Mouse (Mus musculus) liver, postnatal 0 days (tissue): ENCODE measurements at regions not wholly inside any gene's neighbourhood (a gene's known extent, or its start where the extent isn't known, plus 50 kb on each side); places are given as distances from the start of the nearest gene placed in this dataset.

Experiments used
- ATAC-seq: fragments of 200-750 bp; cut with Nextera tagmentation; 2 replicates; pipeline ENCODE4 v1.8.0; 2017; ENCODE audit warnings: mild to moderate bottlenecking, moderate library complexity
- DNase-seq: peaks from one replicate; pipeline ENCODE4 v3.0.0-alpha.2; 2016
- H3K27ac ChIP-seq: fragments of 300-500 bp; sonication (generic); 2 replicates; pipeline ENCODE4 v1.5.1; 2014; ENCODE audit warnings: antibody characterized with exemption, moderate library complexity, mild to moderate bottlenecking, low read depth
- H3K27me3 ChIP-seq: fragments of 300-500 bp; sonication (generic); 2 replicates; pipeline ENCODE4 v1.6.1; 2014; ENCODE audit warnings: low read length, control low read depth, mixed read lengths; ENCODE audit not compliant: insufficient read depth
- H3K36me3 ChIP-seq: fragments of 300-500 bp; sonication (generic); replicated peaks from 2 replicates; pipeline ENCODE4 v1.6.1; 2014; ENCODE audit warnings: mild to moderate bottlenecking, control low read depth, low read length, moderate library complexity, mixed read lengths; ENCODE audit not compliant: insufficient read depth
- H3K4me1 ChIP-seq: fragments of 300-500 bp; sonication (generic); 2 replicates; pipeline ENCODE4 v1.6.1; 2014; ENCODE audit warnings: antibody characterized with exemption, mild to moderate bottlenecking, control low read depth; ENCODE audit not compliant: insufficient read depth
- H3K4me2 ChIP-seq: fragments of 300-500 bp; sonication (generic); 2 replicates; pipeline ENCODE4 v1.6.1; 2014; ENCODE audit warnings: low read depth, mild to moderate bottlenecking, low read length, moderate library complexity, mixed read lengths
- H3K4me3 ChIP-seq: fragments of 300-500 bp; sonication (generic); 2 replicates; pipeline ENCODE4 v1.5.1; 2014; ENCODE audit warnings: low read depth, low read length
- H3K9ac ChIP-seq: fragments of 300-500 bp; sonication (generic); replicated peaks from 2 replicates; pipeline ENCODE4 v1.6.1; 2014; ENCODE audit warnings: mild to moderate bottlenecking, moderate library complexity
- H3K9me3 ChIP-seq: fragments of 300-500 bp; sonication (generic); 2 replicates; pipeline ENCODE4 v1.6.1; 2016; ENCODE audit warnings: mild to moderate bottlenecking, control low read depth, low read length, mixed read lengths
- CTCF ChIP-seq: sonication (generic); IDR thresholded peaks from 2 replicates; pipeline ENCODE4 v1.5.1; 2016; ENCODE audit warnings: antibody characterized with exemption, low read depth
- EP300 ChIP-seq: IDR thresholded peaks from 2 replicates; pipeline ENCODE4 v1.6.1; 2016; ENCODE audit warnings: antibody characterized with exemption, low read depth, mild to moderate bottlenecking
- WGBS: fragments of 180-500 bp; shearing (Covaris S2); extraction: QIAGEN DNeasy Blood & Tissue Kit; methylation state at CpG from one replicate; pipeline ENCODE4 v1.1.7; 2014; ENCODE audit not compliant: insufficient replicate concordance; 5-methylcytosine and 5-hydroxymethylcytosine counted together

DNA sequence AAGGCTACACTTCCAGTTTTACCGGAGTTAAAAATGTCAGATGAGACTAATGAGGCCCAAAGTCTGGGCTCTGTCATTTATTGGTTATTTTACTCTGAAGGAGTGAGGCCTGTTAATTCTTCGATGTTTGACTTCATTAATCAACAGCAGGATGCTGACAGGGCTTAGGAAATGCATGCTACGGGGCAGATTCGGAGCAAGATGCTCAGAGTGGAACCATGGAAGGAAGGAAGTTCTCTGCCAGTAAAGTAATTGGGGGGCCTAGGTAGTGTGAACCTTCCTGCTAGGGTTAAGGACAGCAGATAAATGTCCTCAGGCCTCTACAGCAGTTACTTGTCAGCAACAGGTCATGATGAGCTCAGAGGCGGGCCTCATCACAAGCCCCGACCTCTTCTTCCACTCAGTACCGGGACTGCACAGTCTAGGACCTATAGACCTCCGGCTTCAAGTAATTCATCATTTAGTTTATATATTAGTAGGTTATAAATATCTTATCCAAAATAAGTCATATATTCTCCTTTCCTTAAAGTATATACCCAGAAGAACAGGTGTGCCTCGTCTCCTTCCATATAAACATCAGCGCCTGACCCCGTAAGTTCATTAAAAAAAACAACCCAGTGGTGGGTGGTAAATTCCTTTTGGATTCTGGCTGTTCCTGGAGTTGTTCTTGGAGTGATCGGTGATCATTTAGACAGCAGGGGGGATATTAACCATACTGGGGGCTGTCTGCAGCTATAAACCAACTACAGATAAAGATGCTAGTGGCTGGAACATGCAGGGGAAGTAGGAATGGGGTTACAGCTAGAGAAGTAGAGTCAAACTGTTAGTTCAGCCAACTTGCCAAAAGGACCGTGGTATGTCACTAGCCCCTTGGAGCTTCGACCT, 124.9 kb upstream of the Egflam start:
- DNase-seq = no peak
- H3K27ac ChIP-seq = no peak overlapping the region
- H3K9me3 ChIP-seq = no peaks in the 10 kb centered on the region
- no peak for ATAC-seq
- H3K27me3 ChIP-seq = no peaks in the 10 kb centered on the region
- H3K4me1 ChIP-seq = no peaks in the 10 kb centered on the region
- TF ChIP-seq CTCF (no peak), EP300 (no peak)
- no peak overlapping the region for H3K9ac ChIP-seq
- 68% methylated on average over 14 of the region's 14 CpGs for WGBS
- H3K36me3 ChIP-seq = no peaks in the 10 kb centered on the region
- no peak overlapping the region for H3K4me3 ChIP-seq
- H3K4me2 ChIP-seq = no peak overlapping the region

DNA sequence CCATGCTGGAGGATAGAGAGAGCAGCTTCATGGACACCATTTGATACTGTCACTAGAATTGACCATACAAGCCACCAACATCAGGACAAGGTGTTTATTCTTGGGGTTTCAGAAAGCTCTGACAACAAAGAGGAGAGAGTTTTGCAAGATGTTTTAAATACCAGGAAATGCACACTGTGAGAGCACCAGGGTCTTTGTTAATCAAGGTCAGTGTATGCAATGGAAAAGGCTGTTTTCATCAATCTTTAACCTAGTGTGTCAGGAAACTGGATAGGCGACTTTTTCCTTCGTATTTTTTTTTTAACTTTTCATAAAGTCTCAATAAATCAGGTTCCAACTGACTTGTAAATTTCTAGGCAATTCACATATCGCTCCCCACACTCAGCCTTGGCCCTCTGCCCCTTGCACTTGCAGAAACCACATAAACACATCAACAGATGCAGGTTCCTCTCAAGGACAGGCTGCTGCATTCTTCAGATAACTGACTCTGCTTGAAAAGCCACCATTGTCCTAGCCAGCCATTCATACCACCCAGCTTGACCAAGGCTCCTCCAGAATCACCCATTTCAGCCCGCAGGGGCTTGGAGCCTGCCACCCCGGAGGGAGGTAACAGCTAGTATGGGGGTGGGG, 132.9 kb upstream of the Egflam start:
- no peak overlapping the region for H3K27ac ChIP-seq
- no peaks in the 10 kb centered on the region for H3K36me3 ChIP-seq
- H3K27me3 ChIP-seq = no peaks in the 10 kb centered on the region
- DNase-seq (no peak), ATAC-seq (no peak)
- 12% methylated on average over 5 of the region's 5 CpGs for WGBS
- H3K4me3 ChIP-seq = no peak overlapping the region
- no peaks in the 10 kb centered on the region for H3K4me1 ChIP-seq
- TF ChIP-seq EP300 (no peak), CTCF (no peak)
- no peak overlapping the region for H3K9ac ChIP-seq
- H3K9me3 ChIP-seq = no peaks in the 10 kb centered on the region
- H3K4me2 ChIP-seq = no peak overlapping the region

DNA sequence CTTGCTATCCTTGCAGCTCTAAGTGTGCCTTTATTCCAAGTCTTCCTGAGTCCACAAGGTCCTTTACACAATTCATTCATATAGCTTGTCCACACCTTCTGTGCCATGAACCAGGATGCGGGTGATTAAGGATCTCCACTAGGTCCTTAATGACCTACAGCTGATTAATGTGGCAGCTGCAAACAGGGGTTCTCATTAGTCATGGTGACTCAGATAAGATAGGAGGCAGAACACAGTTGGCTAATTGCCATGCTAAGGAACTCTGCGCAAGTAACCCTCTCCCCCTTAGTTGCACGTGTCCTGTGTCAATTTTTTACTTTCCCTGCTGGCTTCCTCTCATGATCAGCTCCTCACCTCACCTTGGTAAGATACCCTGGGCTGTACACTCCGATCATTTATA, 139.7 kb upstream of the Egflam start:
- TF ChIP-seq EP300 (no peak), CTCF (no peak)
- Histone ChIP-seq H3K4me2 (no peak overlapping the region), H3K4me1 (no peaks in the 10 kb centered on the region), H3K27me3 (no peaks in the 10 kb centered on the region), H3K36me3 (no peaks in the 10 kb centered on the region), H3K4me3 (no peak overlapping the region), H3K27ac (no peak overlapping the region), H3K9ac (no peak overlapping the region), H3K9me3 (no peaks in the 10 kb centered on the region)
- DNase-seq = no peak
- ATAC-seq = no peak
- 66% methylated on average over 4 of the region's 4 CpGs for WGBS

DNA sequence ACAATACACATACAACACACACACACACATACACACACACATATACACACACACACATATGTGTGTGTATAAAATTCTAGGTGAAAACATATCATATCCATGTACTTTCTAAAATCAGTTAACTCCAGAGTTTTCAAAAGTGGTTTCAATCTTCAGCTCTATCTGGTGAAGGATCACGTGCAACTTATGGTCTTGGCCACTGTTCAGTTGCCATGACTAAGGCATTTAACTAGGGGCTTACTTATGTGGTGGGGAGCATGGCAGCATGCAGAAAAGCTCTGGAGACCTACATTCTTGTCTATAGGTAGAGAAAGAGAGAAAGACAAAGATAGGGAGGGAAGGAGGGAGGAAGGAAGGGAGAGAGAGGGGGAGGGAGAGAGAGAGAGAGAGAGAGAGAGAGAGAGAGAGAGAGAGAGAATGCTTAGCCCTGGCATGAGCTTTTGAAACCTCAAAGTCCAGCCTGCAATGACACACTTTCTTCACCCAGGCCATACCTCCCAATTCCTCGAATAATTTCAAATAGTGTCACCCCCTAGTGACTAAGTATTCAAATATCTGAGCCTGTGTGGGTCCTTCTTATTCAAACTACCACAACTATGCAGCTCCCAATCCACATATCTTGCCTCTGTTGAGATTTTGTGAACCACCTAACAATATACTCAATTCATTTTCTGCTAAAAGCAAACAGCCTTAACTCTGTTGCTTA, 155.1 kb upstream of the Egflam start:
- WGBS = 55% methylated on average over 2 of the region's 2 CpGs
- Histone ChIP-seq H3K9me3 (no peaks in the 10 kb centered on the region), H3K36me3 (no peaks in the 10 kb centered on the region), H3K27ac (no peak overlapping the region), H3K4me3 (no peak overlapping the region), H3K9ac (no peak overlapping the region), H3K27me3 (no peaks in the 10 kb centered on the region), H3K4me2 (no peak overlapping the region), H3K4me1 (no peaks in the 10 kb centered on the region)
- DNase-seq (no peak), ATAC-seq (no peak)
- no peak for TF ChIP-seq EP300
- TF ChIP-seq CTCF = no peak

DNA sequence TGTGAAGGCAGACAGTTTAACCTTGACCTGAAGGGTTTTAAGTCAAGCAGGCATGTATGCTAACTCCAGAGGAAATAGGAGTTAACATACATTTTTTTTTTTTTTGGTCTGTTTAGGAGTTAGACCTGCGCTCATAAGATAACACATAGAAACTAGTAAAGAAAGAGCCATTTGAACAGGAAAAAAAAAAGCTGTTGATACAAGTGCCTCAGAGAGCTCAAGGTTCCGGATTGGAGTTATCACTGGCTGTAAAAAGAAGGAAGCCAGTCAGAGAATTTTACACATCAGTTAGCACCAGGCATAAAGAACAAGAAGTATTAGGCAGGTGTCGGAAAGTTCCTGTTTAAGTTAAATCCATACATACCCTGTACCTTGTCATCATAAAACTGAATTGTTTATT, 156.2 kb upstream of the Egflam start:
- Histone ChIP-seq H3K27me3 (no peaks in the 10 kb centered on the region), H3K4me2 (no peak overlapping the region), H3K4me3 (no peak overlapping the region), H3K36me3 (no peaks in the 10 kb centered on the region), H3K9ac (no peak overlapping the region), H3K27ac (no peak overlapping the region), H3K4me1 (no peaks in the 10 kb centered on the region), H3K9me3 (no peaks in the 10 kb centered on the region)
- WGBS = 64% methylated on average over 3 of the region's 3 CpGs
- DNase-seq = no peak
- no peak for ATAC-seq
- TF ChIP-seq EP300 = no peak
- no peak for TF ChIP-seq CTCF

DNA sequence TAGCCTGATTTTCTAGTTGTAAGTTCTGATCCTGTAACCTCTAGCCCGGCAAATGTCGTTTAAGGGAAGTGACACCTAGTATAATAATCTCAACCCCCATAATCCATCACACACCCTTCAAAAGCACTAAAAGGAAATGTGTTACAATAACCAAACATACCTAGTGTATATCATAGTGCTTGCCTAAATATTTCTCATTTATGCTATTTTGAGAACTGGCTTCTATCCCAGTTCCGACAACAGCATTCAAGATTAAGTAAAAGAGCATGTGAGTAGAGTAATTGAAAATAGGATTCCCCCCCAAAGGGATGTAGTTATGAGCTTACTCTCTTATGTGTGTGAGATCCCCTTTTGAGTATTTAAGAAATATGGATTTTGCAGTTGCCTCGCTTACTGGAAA, 165.1 kb upstream of the Egflam start:
- H3K4me3 ChIP-seq = no peak overlapping the region
- no peaks in the 10 kb centered on the region for H3K27me3 ChIP-seq
- H3K9me3 ChIP-seq = no peaks in the 10 kb centered on the region
- H3K36me3 ChIP-seq = no peaks in the 10 kb centered on the region
- DNase-seq (no peak), ATAC-seq (no peak)
- H3K9ac ChIP-seq = no peak overlapping the region
- H3K4me1 ChIP-seq = no peaks in the 10 kb centered on the region
- no peak for TF ChIP-seq CTCF
- no peak for TF ChIP-seq EP300
- H3K27ac ChIP-seq = no peak overlapping the region
- WGBS = 77% methylated on average over 4 of the region's 4 CpGs
- no peak overlapping the region for H3K4me2 ChIP-seq
